Mouse (Mus musculus) olfactory bulb, adult 2 months (tissue): ENCODE measurements around the gene Fam3a. TPM values are rescaled to one million over a fixed set of nuclear protein-coding genes. Genes with fewer than 3 reads are reported as not detected.
"Not testable (repeated sequence)": the region's sequence is repeated elsewhere in the genome, so short reads cannot be mapped to it uniquely, and the experiment has no call there.

Experiments
- H3K27ac ChIP-seq: fragments of 200-500 bp; 2 replicates; pipeline ENCODE4 v1.5.1; 2012; ENCODE audit warnings: low read depth, low read length; ENCODE audit not compliant: insufficient read depth
- H3K4me1 ChIP-seq: fragments of 200-500 bp; 2 replicates; pipeline ENCODE4 v1.6.1; 2012; ENCODE audit warnings: low read length; ENCODE audit not compliant: control insufficient read depth, insufficient read depth
- H3K4me3 ChIP-seq: fragments of 200-500 bp; 2 replicates; pipeline ENCODE4 v1.5.1; 2012; ENCODE audit warnings: mild to moderate bottlenecking, low read depth, low read length, moderate library complexity; ENCODE audit not compliant: insufficient read depth
- CTCF ChIP-seq: fragments of 200-500 bp; IDR thresholded peaks from 2 replicates; pipeline ENCODE4 v1.5.1; 2012; ENCODE audit warnings: low read depth, mild to moderate bottlenecking, low read length, moderate library complexity; ENCODE audit not compliant: insufficient read depth
- POLR2A ChIP-seq: fragments of 200-500 bp; IDR thresholded peaks from 2 replicates; pipeline ENCODE4 v1.6.1; 2012; ENCODE audit warnings: mild to moderate bottlenecking, low read depth, low read length, moderate library complexity; ENCODE audit not compliant: insufficient read depth
- WGBS: fragments of 180-500 bp; shearing (Covaris S2); methylation state at CpG from one replicate; pipeline ENCODE4 v1.1.7; 2018; 5-methylcytosine and 5-hydroxymethylcytosine counted together
- polyA plus RNA-seq: library from polyadenylated mRNA; stranded (reverse); fragments of >200 nt; gene quantifications from 2 replicates; pipeline ENCODE4 v1.2.4, GENCODE M21; 2012; ENCODE audit warnings: low replicate concordance; ENCODE audit not compliant: missing spikeins, insufficient read depth, insufficient read length

Gene Fam3a
- polyA plus RNA-seq, 1 experiment = not detected

- Histone ChIP-seq H3K4me1 (no peaks in the 10 kb centered on the region), H3K4me3 (no peak overlapping the region), H3K27ac (no peak overlapping the region)
- TF ChIP-seq CTCF (no peak), POLR2A (no peak)
- 38% methylated on average over 2 of the region's 2 CpGs for WGBS
These were observed 15.3 kb upstream of the Fam3a start for GRCm38 (mm10) chrX:74408340-74408739.

- no peak for TF ChIP-seq CTCF
- no peak for TF ChIP-seq POLR2A
- Histone ChIP-seq H3K4me1 (no peaks in the 10 kb centered on the region), H3K27ac (no peak overlapping the region), H3K4me3 (no peak overlapping the region)
- WGBS = 80% methylated on average over 3 of the region's 3 CpGs
These were observed 7.1 kb upstream of the Fam3a start for GRCm38 (mm10) chrX:74400136-74400535.

GRCm38 (mm10) chrX:74388153-74388552 lies 4.9 kb downstream of the Fam3a start:
- TF ChIP-seq POLR2A (no peak), CTCF (no peak)
- Histone ChIP-seq H3K4me3 (no peak overlapping the region), H3K27ac (no peak overlapping the region), H3K4me1 (no peaks in the 10 kb centered on the region)

DNA sequence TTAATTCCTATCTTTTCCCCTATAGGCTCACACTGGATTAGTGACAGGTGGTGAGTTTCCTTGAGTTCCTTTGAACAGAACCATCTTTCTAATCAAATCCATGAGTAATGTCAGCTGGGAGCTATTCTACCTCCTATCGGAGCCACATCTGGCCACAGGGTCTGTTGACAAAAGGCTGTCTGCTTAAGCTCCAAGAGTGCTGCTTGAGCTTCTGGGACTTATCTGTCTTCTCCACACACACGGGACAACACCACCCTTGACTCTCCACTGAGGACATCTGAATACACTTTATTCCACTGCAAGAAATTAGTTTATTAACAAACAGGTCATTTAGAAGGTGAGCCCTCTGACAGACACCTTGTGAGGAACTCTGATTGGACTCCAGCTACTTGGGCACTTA lies 8.6 kb downstream of the Fam3a start:
- TF ChIP-seq CTCF (no peak), POLR2A (no peak)
- Histone ChIP-seq H3K4me3 (no peak overlapping the region), H3K4me1 (no peaks in the 10 kb centered on the region), H3K27ac (no peak overlapping the region)
- 89% methylated on average over 2 of the region's 2 CpGs for WGBS

DNA sequence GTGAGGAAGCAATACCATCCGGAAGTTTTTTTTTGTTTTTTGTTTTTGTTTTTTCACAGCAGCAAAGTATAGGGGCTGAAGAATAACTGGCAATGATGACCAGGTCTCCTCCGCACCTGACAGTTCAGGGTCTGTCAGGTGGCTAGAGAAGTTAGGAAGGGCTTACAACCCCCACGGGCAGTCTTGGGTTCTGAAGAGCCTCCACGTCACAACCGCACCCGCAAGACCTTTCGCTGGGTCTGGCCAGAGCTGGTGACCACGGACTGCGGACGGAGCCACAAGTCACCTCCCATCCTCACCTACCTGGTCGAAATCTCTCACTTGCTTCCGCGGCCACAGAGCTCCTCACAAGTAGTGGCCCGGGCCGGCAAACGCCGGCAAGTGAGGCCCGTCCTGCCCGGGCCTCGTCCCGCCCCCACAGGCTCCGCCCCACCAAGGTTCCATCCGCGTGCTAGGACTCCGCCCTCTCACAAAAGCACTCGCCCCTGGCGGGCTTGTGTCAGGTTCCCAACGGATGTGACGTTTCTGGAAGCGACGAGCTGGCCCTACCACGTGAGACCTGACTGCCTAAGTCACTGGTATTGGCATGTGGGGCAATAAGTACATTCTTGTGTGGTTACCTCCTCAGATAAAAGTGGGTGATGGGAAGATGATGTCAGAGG lies 20.1 kb downstream of the Fam3a start, which contains the start of the genes Ubl4a and Slc10a3:
Gene Ubl4a (minus strand): TSS at position 331 of the 662 bp plus-strand sequence.
Gene Slc10a3 (minus strand): TSS at position 462 of the 662 bp plus-strand sequence.
- no peaks in the 10 kb centered on the region for H3K4me1 ChIP-seq
- peak within 1 kb of the TSS; percentile 66 for H3K4me3 ChIP-seq
- no peak within 1 kb of the TSS for H3K27ac ChIP-seq
- WGBS = 24% methylated on average over 32 of the region's 32 CpGs
- TF ChIP-seq POLR2A = peak; percentile 43; the same call in 1 of the 2 replicates
- no peak for TF ChIP-seq CTCF

- TF ChIP-seq CTCF = no peak
- no peak for TF ChIP-seq POLR2A
- WGBS = 21% methylated on average over 44 of the region's 49 CpGs
- no peaks in the 10 kb centered on the region for H3K4me1 ChIP-seq
- H3K27ac ChIP-seq = peak overlapping the region; percentile 69; the same call in 1 of the 2 replicates
- H3K4me3 ChIP-seq = peak overlapping the region; percentile 78
These were observed 24.7 kb downstream of the Fam3a start for GRCm38 (mm10) chrX:74368209-74368909.

- no peak for TF ChIP-seq POLR2A
- no peak for TF ChIP-seq CTCF
- H3K4me1 ChIP-seq = no peaks in the 10 kb centered on the region
- 46% methylated on average over 10 of the region's 10 CpGs for WGBS
- H3K27ac ChIP-seq = peak overlapping the region; percentile 69; the same call in 1 of the 2 replicates
- peak overlapping the region; percentile 78 for H3K4me3 ChIP-seq
These were observed 25.6 kb downstream of the Fam3a start for GRCm38 (mm10) chrX:74367512-74367911.

- Histone ChIP-seq H3K27ac (no peak overlapping the region), H3K4me3 (no peak overlapping the region), H3K4me1 (no peaks in the 10 kb centered on the region)
- no peak for TF ChIP-seq CTCF
- no peak for TF ChIP-seq POLR2A
- WGBS = 52% methylated on average over 11 of the region's 11 CpGs
These were observed 33.9 kb downstream of the Fam3a start for GRCm38 (mm10) chrX:74359171-74359570.

DNA sequence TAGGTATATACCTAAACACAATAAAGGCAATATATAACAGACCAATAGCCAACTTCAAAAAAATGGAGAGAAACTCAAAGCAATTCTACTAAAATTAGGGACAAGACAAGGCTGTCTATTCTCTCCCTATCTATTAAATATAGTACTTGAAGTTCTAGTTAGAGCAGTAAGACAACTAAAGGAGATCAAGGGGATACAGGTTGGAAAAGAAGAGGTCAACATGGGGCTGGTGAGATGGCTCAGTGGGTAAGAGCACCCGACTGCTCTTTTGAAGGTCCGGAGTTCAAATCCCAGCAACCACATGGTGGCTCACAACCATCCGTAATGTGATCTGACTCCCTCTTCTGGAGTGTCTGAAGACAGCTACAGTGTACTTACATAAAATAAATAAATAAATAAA lies 36.0 kb downstream of the Fam3a start:
- H3K4me1 ChIP-seq, H3K27ac ChIP-seq, H3K4me3 ChIP-seq: not testable (repeated sequence)
- 90% methylated on average over 3 of the region's 3 CpGs for WGBS

- TF ChIP-seq POLR2A = peak; percentile 41; the same call in 1 of the 2 replicates
- no peak for TF ChIP-seq CTCF
- no peaks in the 10 kb centered on the region for H3K4me1 ChIP-seq
- H3K4me3 ChIP-seq = peak within 1 kb of the TSS; percentile 58
- peak within 1 kb of the TSS; percentile 73 for H3K27ac ChIP-seq
- WGBS = 24% methylated on average over 16 of the region's 22 CpGs
These were observed 39.7 kb downstream of the Fam3a start, which contains the start of gene Lage3 for GRCm38 (mm10) chrX:74353467-74353770. Gene Lage3 (minus strand): TSS chrX:74353618.
